Mouse (Mus musculus): ENCODE results near the gene Ramac. TPM values are rescaled to one million over a fixed set of nuclear protein-coding genes. Genes with fewer than 3 reads are reported as not detected.

Ramac gene
- polyA plus RNA-seq, 1 experiment from 2014 or later, result 132 TPM

- 75% methylated on average over 9 of the region's 9 CpGs for WGBS
- H3K27ac ChIP-seq (replicated peaks), result no peak overlapping the region
- no peak overlapping the region for H3K9ac ChIP-seq (replicated peaks)
- H3K27me3 ChIP-seq (replicated peaks), result no peaks in the 10 kb centered on the region
- no peaks in the 10 kb centered on the region for H3K4me1 ChIP-seq
- no peaks in the 10 kb centered on the region for H3K9me3 ChIP-seq (replicated peaks)
- no peak overlapping the region for H3K4me3 ChIP-seq (replicated peaks)
- no peak overlapping the region for H3K4me2 ChIP-seq
- no peak for ATAC-seq (ENCODE audit: low FRiP score)
- H3K36me3 ChIP-seq, result no peaks in the 10 kb centered on the region
These were observed 27.3 kb upstream of the Ramac start for GRCm38 (mm10) chr7:81735300-81736048.

- no peak overlapping the region for H3K4me3 ChIP-seq (replicated peaks)
- H3K27ac ChIP-seq (replicated peaks), result no peak overlapping the region
- WGBS, result 82% methylated on average over 8 of the region's 8 CpGs
- no peaks in the 10 kb centered on the region for H3K36me3 ChIP-seq
- H3K27me3 ChIP-seq (replicated peaks), result no peaks in the 10 kb centered on the region
- no peak for ATAC-seq (ENCODE audit: low FRiP score)
- H3K4me1 ChIP-seq, result no peaks in the 10 kb centered on the region
- H3K9me3 ChIP-seq (replicated peaks), result no peaks in the 10 kb centered on the region
- no peak overlapping the region for H3K4me2 ChIP-seq
- no peak overlapping the region for H3K9ac ChIP-seq (replicated peaks)
These were observed 23.9 kb upstream of the Ramac start for GRCm38 (mm10) chr7:81738720-81739385.

GRCm38 (mm10) chr7:81740010-81740409 lies 22.7 kb upstream of the Ramac start:
- no peak overlapping the region for H3K27ac ChIP-seq (replicated peaks)
- 91% methylated on average over 7 of the region's 7 CpGs for WGBS

GRCm38 (mm10) chr7:81744145-81744544 lies 18.6 kb upstream of the Ramac start:
- 67% methylated on average over 4 of the region's 4 CpGs for WGBS
- Histone ChIP-seq H3K9ac (replicated peaks) (no peak overlapping the region), H3K27ac (replicated peaks) (no peak overlapping the region), H3K27me3 (replicated peaks) (no peaks in the 10 kb centered on the region), H3K36me3 (no peaks in the 10 kb centered on the region), H3K4me1 (no peaks in the 10 kb centered on the region), H3K4me3 (replicated peaks) (no peak overlapping the region), H3K9me3 (replicated peaks) (no peaks in the 10 kb centered on the region), H3K4me2 (no peak overlapping the region)
- ATAC-seq (ENCODE audit: low FRiP score), result no peak

More at GRCm38 (mm10) chr7:81740010-81740409, 22.7 kb upstream of the Ramac start:
- ATAC-seq (ENCODE audit: low FRiP score), result no peak
- no peaks in the 10 kb centered on the region for H3K9me3 ChIP-seq (replicated peaks)
- no peaks in the 10 kb centered on the region for H3K27me3 ChIP-seq (replicated peaks)
- no peak overlapping the region for H3K4me3 ChIP-seq (replicated peaks)
- H3K9ac ChIP-seq (replicated peaks), result no peak overlapping the region
- H3K4me2 ChIP-seq, result no peak overlapping the region
- H3K36me3 ChIP-seq, result no peaks in the 10 kb centered on the region
- H3K4me1 ChIP-seq, result no peaks in the 10 kb centered on the region

- WGBS, result 92% methylated on average over 3 of the region's 3 CpGs
- Histone ChIP-seq H3K36me3 (no peaks in the 10 kb centered on the region), H3K9me3 (replicated peaks) (no peaks in the 10 kb centered on the region)
These were observed 14.8 kb upstream of the Ramac start for GRCm38 (mm10) chr7:81747956-81748355.

GRCm38 (mm10) chr7:81763110-81763845 lies 553 bp downstream of the Ramac start:
- WGBS, result 3% methylated on average over 59 of the region's 60 CpGs
- H3K27ac ChIP-seq (replicated peaks), result peak overlapping the region; percentile 89
- H3K4me1 ChIP-seq, result peaks cover 32% of the 10 kb centered on the region
- H3K9ac ChIP-seq (replicated peaks), result peak overlapping the region; percentile 87
- peak overlapping the region; percentile 92 for H3K4me3 ChIP-seq (replicated peaks)
- no peaks in the 10 kb centered on the region for H3K9me3 ChIP-seq (replicated peaks)
- H3K4me2 ChIP-seq, result peak overlapping the region; percentile 96
- H3K27me3 ChIP-seq (replicated peaks), result no peaks in the 10 kb centered on the region
- ATAC-seq (ENCODE audit: low FRiP score), result peak; percentile 65
- no peaks in the 10 kb centered on the region for H3K36me3 ChIP-seq

More at GRCm38 (mm10) chr7:81747956-81748355, 14.8 kb upstream of the Ramac start:
- no peaks in the 10 kb centered on the region for H3K27me3 ChIP-seq (replicated peaks)
- H3K4me1 ChIP-seq, result no peaks in the 10 kb centered on the region
- no peak overlapping the region for H3K4me2 ChIP-seq
- H3K9ac ChIP-seq (replicated peaks), result no peak overlapping the region
- H3K27ac ChIP-seq (replicated peaks), result no peak overlapping the region
- no peak overlapping the region for H3K4me3 ChIP-seq (replicated peaks)
- no peak for ATAC-seq (ENCODE audit: low FRiP score)

- no peak overlapping the region for H3K27ac ChIP-seq (replicated peaks)
- H3K9ac ChIP-seq (replicated peaks), result no peak overlapping the region
- no peaks in the 10 kb centered on the region for H3K27me3 ChIP-seq (replicated peaks)
- H3K4me1 ChIP-seq, result no peaks in the 10 kb centered on the region
- ATAC-seq (ENCODE audit: low FRiP score), result no peak
- no peaks in the 10 kb centered on the region for H3K9me3 ChIP-seq (replicated peaks)
- no peak overlapping the region for H3K4me2 ChIP-seq
- H3K36me3 ChIP-seq, result no peaks in the 10 kb centered on the region
- H3K4me3 ChIP-seq (replicated peaks), result no peak overlapping the region
- 82% methylated on average over 10 of the region's 10 CpGs for WGBS
These were observed 10.2 kb downstream of the Ramac start for GRCm38 (mm10) chr7:81772786-81773539.

- H3K27ac ChIP-seq (replicated peaks), result no peak overlapping the region
- H3K4me1 ChIP-seq, result no peaks in the 10 kb centered on the region
- no peak overlapping the region for H3K4me3 ChIP-seq (replicated peaks)
- WGBS, result 64% methylated on average over 5 of the region's 5 CpGs
- no peak for ATAC-seq (ENCODE audit: low FRiP score)
- no peak overlapping the region for H3K9ac ChIP-seq (replicated peaks)
- H3K4me2 ChIP-seq, result no peak overlapping the region
- no peaks in the 10 kb centered on the region for H3K27me3 ChIP-seq (replicated peaks)
- H3K36me3 ChIP-seq, result peaks cover 7% of the 10 kb centered on the region
- H3K9me3 ChIP-seq (replicated peaks), result no peaks in the 10 kb centered on the region
These were observed 12.6 kb downstream of the Ramac start for GRCm38 (mm10) chr7:81775325-81775724.

GRCm38 (mm10) chr7:81777667-81778218 lies 15.0 kb downstream of the Ramac start:
- Histone ChIP-seq H3K27ac (replicated peaks) (no peak overlapping the region), H3K4me3 (replicated peaks) (no peak overlapping the region), H3K4me2 (no peak overlapping the region), H3K9ac (replicated peaks) (no peak overlapping the region), H3K36me3 (peaks cover 25% of the 10 kb centered on the region), H3K27me3 (replicated peaks) (no peaks in the 10 kb centered on the region), H3K4me1 (no peaks in the 10 kb centered on the region), H3K9me3 (replicated peaks) (no peaks in the 10 kb centered on the region)
- no peak for ATAC-seq (ENCODE audit: low FRiP score)
- WGBS, result 72% methylated on average over 10 of the region's 10 CpGs

GRCm38 (mm10) chr7:81788536-81788935 lies 25.8 kb downstream of the Ramac start:
- Histone ChIP-seq H3K9me3 (replicated peaks) (no peaks in the 10 kb centered on the region), H3K27ac (replicated peaks) (peak overlapping the region; percentile 99), H3K4me1 (peaks cover 17% of the 10 kb centered on the region), H3K4me2 (peak overlapping the region; percentile 84), H3K4me3 (replicated peaks) (peak overlapping the region; percentile 65), H3K9ac (replicated peaks) (peak overlapping the region; percentile 85), H3K36me3 (peaks cover 23% of the 10 kb centered on the region), H3K27me3 (replicated peaks) (no peaks in the 10 kb centered on the region)
- peak; percentile 63 for ATAC-seq (ENCODE audit: low FRiP score)
- WGBS, result 4% methylated on average over 5 of the region's 5 CpGs
